Mouse (Mus musculus): ENCODE measurements at regions not wholly inside any gene's neighbourhood (a gene's known extent, or its start where the extent isn't known, plus 50 kb on each side); places are given as distances from the start of the nearest gene placed in this dataset.

GRCm38 (mm10) chr7:117090911-117091550, 289.7 kb upstream of the Xylt1 start:
- no peaks in the 10 kb centered on the region for H3K9me3 ChIP-seq (replicated peaks; ENCODE audit: control insufficient read depth, low read length)
- ATAC-seq (no peak), DNase-seq (ENCODE audit: low spot score) (peak; percentile 3)
- WGBS: 75% methylated on average over 6 of the region's 6 CpGs
- H3K36me3 ChIP-seq (ENCODE audit: control insufficient read depth, insufficient read depth, low read length): no peaks in the 10 kb centered on the region
- H3K27ac ChIP-seq (ENCODE audit: low read depth, low read length): no peak overlapping the region
- H3K9ac ChIP-seq (ENCODE audit: low read length): no peak overlapping the region
- H3K27me3 ChIP-seq (replicated peaks; ENCODE audit: control insufficient read depth, insufficient read depth, low read length): no peaks in the 10 kb centered on the region
- no peaks in the 10 kb centered on the region for H3K4me1 ChIP-seq (ENCODE audit: control insufficient read depth, insufficient read depth, low read length)
- H3K4me3 ChIP-seq (ENCODE audit: low read depth, low read length): no peak overlapping the region
- no peak overlapping the region for H3K4me2 ChIP-seq (ENCODE audit: low read length)

- WGBS: 92% methylated on average over 4 of the region's 4 CpGs
- H3K27me3 ChIP-seq (replicated peaks; ENCODE audit: control insufficient read depth, insufficient read depth, low read length): no peaks in the 10 kb centered on the region
- ATAC-seq: no peak
Measured at GRCm38 (mm10) chr7:117092860-117093259, 287.9 kb upstream of the Xylt1 start.

GRCm38 (mm10) chr7:117097618-117098017, 283.2 kb upstream of the Xylt1 start:
- DNase-seq (ENCODE audit: low spot score) (no peak), ATAC-seq (no peak)
- H3K27ac ChIP-seq (ENCODE audit: low read depth, low read length): no peak overlapping the region
- no peaks in the 10 kb centered on the region for H3K9me3 ChIP-seq (replicated peaks; ENCODE audit: control insufficient read depth, low read length)
- no peak overlapping the region for H3K4me3 ChIP-seq (ENCODE audit: low read depth, low read length)
- no peaks in the 10 kb centered on the region for H3K27me3 ChIP-seq (replicated peaks; ENCODE audit: control insufficient read depth, insufficient read depth, low read length)
- 83% methylated on average over 3 of the region's 3 CpGs for WGBS
- H3K4me2 ChIP-seq (ENCODE audit: low read length): no peak overlapping the region
- no peaks in the 10 kb centered on the region for H3K4me1 ChIP-seq (ENCODE audit: control insufficient read depth, insufficient read depth, low read length)
- H3K9ac ChIP-seq (ENCODE audit: low read length): no peak overlapping the region
- no peaks in the 10 kb centered on the region for H3K36me3 ChIP-seq (ENCODE audit: control insufficient read depth, insufficient read depth, low read length)

More at GRCm38 (mm10) chr7:117092860-117093259, 287.9 kb upstream of the Xylt1 start:
- H3K4me1 ChIP-seq (ENCODE audit: control insufficient read depth, insufficient read depth, low read length): no peaks in the 10 kb centered on the region
- no peak overlapping the region for H3K4me3 ChIP-seq (ENCODE audit: low read depth, low read length)
- DNase-seq (ENCODE audit: low spot score): no peak
- H3K9me3 ChIP-seq (replicated peaks; ENCODE audit: control insufficient read depth, low read length): no peaks in the 10 kb centered on the region
- no peak overlapping the region for H3K4me2 ChIP-seq (ENCODE audit: low read length)
- no peak overlapping the region for H3K27ac ChIP-seq (ENCODE audit: low read depth, low read length)
- no peaks in the 10 kb centered on the region for H3K36me3 ChIP-seq (ENCODE audit: control insufficient read depth, insufficient read depth, low read length)
- no peak overlapping the region for H3K9ac ChIP-seq (ENCODE audit: low read length)

- H3K27me3 ChIP-seq (replicated peaks; ENCODE audit: control insufficient read depth, insufficient read depth, low read length): no peaks in the 10 kb centered on the region
- ATAC-seq (no peak), DNase-seq (ENCODE audit: low spot score) (no peak)
- H3K9ac ChIP-seq (ENCODE audit: low read length): no peak overlapping the region
- H3K4me2 ChIP-seq (ENCODE audit: low read length): no peak overlapping the region
- no peaks in the 10 kb centered on the region for H3K9me3 ChIP-seq (replicated peaks; ENCODE audit: control insufficient read depth, low read length)
- no peaks in the 10 kb centered on the region for H3K36me3 ChIP-seq (ENCODE audit: control insufficient read depth, insufficient read depth, low read length)
- WGBS: 77% methylated on average over 6 of the region's 6 CpGs
- no peak overlapping the region for H3K4me3 ChIP-seq (ENCODE audit: low read depth, low read length)
- H3K27ac ChIP-seq (ENCODE audit: low read depth, low read length): no peak overlapping the region
- H3K4me1 ChIP-seq (ENCODE audit: control insufficient read depth, insufficient read depth, low read length): no peaks in the 10 kb centered on the region
Measured at GRCm38 (mm10) chr7:117099041-117099440, 281.7 kb upstream of the Xylt1 start.

- Histone ChIP-seq H3K9ac (ENCODE audit: low read length) (no peak overlapping the region), H3K4me1 (ENCODE audit: control insufficient read depth, insufficient read depth, low read length) (no peaks in the 10 kb centered on the region), H3K27me3 (replicated peaks; ENCODE audit: control insufficient read depth, insufficient read depth, low read length) (no peaks in the 10 kb centered on the region), H3K9me3 (replicated peaks; ENCODE audit: control insufficient read depth, low read length) (no peaks in the 10 kb centered on the region), H3K4me2 (ENCODE audit: low read length) (no peak overlapping the region), H3K27ac (ENCODE audit: low read depth, low read length) (no peak overlapping the region), H3K36me3 (ENCODE audit: control insufficient read depth, insufficient read depth, low read length) (no peaks in the 10 kb centered on the region), H3K4me3 (ENCODE audit: low read depth, low read length) (no peak overlapping the region)
- no peak for DNase-seq (ENCODE audit: low spot score)
- 88% methylated on average over 5 of the region's 5 CpGs for WGBS
- ATAC-seq: no peak
Measured at GRCm38 (mm10) chr7:117103035-117103434, 277.7 kb upstream of the Xylt1 start.

GRCm38 (mm10) chr7:117106691-117107191, 274.0 kb upstream of the Xylt1 start:
- Histone ChIP-seq H3K9me3 (replicated peaks; ENCODE audit: control insufficient read depth, low read length) (no peaks in the 10 kb centered on the region), H3K9ac (ENCODE audit: low read length) (no peak overlapping the region), H3K27me3 (replicated peaks; ENCODE audit: control insufficient read depth, insufficient read depth, low read length) (no peaks in the 10 kb centered on the region), H3K4me3 (ENCODE audit: low read depth, low read length) (no peak overlapping the region), H3K36me3 (ENCODE audit: control insufficient read depth, insufficient read depth, low read length) (no peaks in the 10 kb centered on the region), H3K27ac (ENCODE audit: low read depth, low read length) (no peak overlapping the region), H3K4me1 (ENCODE audit: control insufficient read depth, insufficient read depth, low read length) (no peaks in the 10 kb centered on the region), H3K4me2 (ENCODE audit: low read length) (no peak overlapping the region)
- no peak for ATAC-seq
- WGBS: 88% methylated on average over 7 of the region's 7 CpGs
- DNase-seq (ENCODE audit: low spot score): no peak

- WGBS: 91% methylated on average over 3 of the region's 3 CpGs
- no peak overlapping the region for H3K4me3 ChIP-seq (ENCODE audit: low read depth, low read length)
- no peaks in the 10 kb centered on the region for H3K27me3 ChIP-seq (replicated peaks; ENCODE audit: control insufficient read depth, insufficient read depth, low read length)
- H3K4me1 ChIP-seq (ENCODE audit: control insufficient read depth, insufficient read depth, low read length): no peaks in the 10 kb centered on the region
- H3K27ac ChIP-seq (ENCODE audit: low read depth, low read length): no peak overlapping the region
- no peaks in the 10 kb centered on the region for H3K36me3 ChIP-seq (ENCODE audit: control insufficient read depth, insufficient read depth, low read length)
- H3K4me2 ChIP-seq (ENCODE audit: low read length): no peak overlapping the region
- ATAC-seq: no peak
- H3K9ac ChIP-seq (ENCODE audit: low read length): no peak overlapping the region
- H3K9me3 ChIP-seq (replicated peaks; ENCODE audit: control insufficient read depth, low read length): no peaks in the 10 kb centered on the region
- DNase-seq (ENCODE audit: low spot score): no peak
Measured at GRCm38 (mm10) chr7:117108391-117108790, 272.4 kb upstream of the Xylt1 start.

- ATAC-seq (no peak), DNase-seq (ENCODE audit: low spot score) (no peak)
- Histone ChIP-seq H3K9ac (ENCODE audit: low read length) (no peak overlapping the region), H3K4me3 (ENCODE audit: low read depth, low read length) (no peak overlapping the region), H3K4me1 (ENCODE audit: control insufficient read depth, insufficient read depth, low read length) (no peaks in the 10 kb centered on the region), H3K4me2 (ENCODE audit: low read length) (no peak overlapping the region), H3K9me3 (replicated peaks; ENCODE audit: control insufficient read depth, low read length) (no peaks in the 10 kb centered on the region), H3K27me3 (replicated peaks; ENCODE audit: control insufficient read depth, insufficient read depth, low read length) (no peaks in the 10 kb centered on the region), H3K27ac (ENCODE audit: low read depth, low read length) (no peak overlapping the region), H3K36me3 (ENCODE audit: control insufficient read depth, insufficient read depth, low read length) (no peaks in the 10 kb centered on the region)
- 79% methylated on average over 3 of the region's 3 CpGs for WGBS
Measured at GRCm38 (mm10) chr7:117127728-117128127, 253.1 kb upstream of the Xylt1 start.

- Histone ChIP-seq H3K9me3 (replicated peaks; ENCODE audit: control insufficient read depth, low read length) (no peaks in the 10 kb centered on the region), H3K4me1 (ENCODE audit: control insufficient read depth, insufficient read depth, low read length) (peaks cover 13% of the 10 kb centered on the region), H3K27me3 (replicated peaks; ENCODE audit: control insufficient read depth, insufficient read depth, low read length) (no peaks in the 10 kb centered on the region), H3K4me3 (ENCODE audit: low read depth, low read length) (no peak overlapping the region), H3K27ac (ENCODE audit: low read depth, low read length) (no peak overlapping the region), H3K9ac (ENCODE audit: low read length) (no peak overlapping the region), H3K4me2 (ENCODE audit: low read length) (no peak overlapping the region), H3K36me3 (ENCODE audit: control insufficient read depth, insufficient read depth, low read length) (no peaks in the 10 kb centered on the region)
- no peak for ATAC-seq
- DNase-seq (ENCODE audit: low spot score): peak; percentile 32
- WGBS: 88% methylated on average over 1 of the region's 1 CpGs
Measured at GRCm38 (mm10) chr7:117134869-117135268, 245.9 kb upstream of the Xylt1 start.
